Mouse (Mus musculus): ENCODE measurements around the gene Cyp3a11.

DNA sequence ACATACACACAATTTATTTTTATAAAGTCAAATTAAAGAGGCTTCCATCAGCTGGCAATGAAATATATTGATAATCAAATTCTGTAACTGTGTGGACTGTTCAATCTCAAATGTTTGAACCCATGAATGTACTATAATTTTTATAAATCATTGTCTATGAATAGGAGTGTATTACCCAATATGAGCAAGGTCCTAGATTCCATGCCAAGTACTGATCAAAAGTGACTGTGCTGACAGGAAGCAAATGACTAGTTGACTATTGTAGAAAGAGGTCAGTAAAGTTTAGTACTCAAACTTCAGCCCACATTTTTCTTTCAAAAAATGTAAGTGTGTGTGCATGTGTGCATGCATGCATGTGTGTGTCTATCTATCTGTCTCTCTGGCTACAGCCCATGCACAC is 33.1 kb upstream of the Cyp3a11 start:
- TF ChIP-seq POLR2A (IDR thresholded peaks at IDR 0.05; ENCODE audit: insufficient read length, low read depth) (no peak), REST (IDR thresholded peaks at IDR 0.05; ENCODE audit: insufficient read depth, insufficient read length) (no peak), CEBPB (IDR thresholded peaks at IDR 0.05; ENCODE audit: insufficient read depth, poor library complexity, severe bottlenecking) (no peak), POLR2AphosphoS2 (IDR thresholded peaks at IDR 0.05; ENCODE audit: insufficient read length, low read depth) (no peak), MAX (IDR thresholded peaks at IDR 0.05; ENCODE audit: low read depth) (no peak), USF1 (IDR thresholded peaks at IDR 0.05; ENCODE audit: low read depth) (no peak), E2F4 (IDR thresholded peaks at IDR 0.05; ENCODE audit: insufficient read depth) (no peak), TCF12 (IDR thresholded peaks at IDR 0.05; ENCODE audit: insufficient read depth, poor library complexity, severe bottlenecking) (no peak), MYOD1 (IDR thresholded peaks at IDR 0.05; ENCODE audit: control insufficient read depth in 1 of 3, insufficient read length in 2 of 3, low read depth in 2 of 3) (no peak)
